Mouse (Mus musculus) heart, embryonic 14.5 days (tissue): Measurements from ENCODE around the gene Amdhd2. TPM values are rescaled to one million over a fixed set of nuclear protein-coding genes. Genes with fewer than 3 reads are reported as not detected.

Experiments used
- ATAC-seq: fragments of 200-750 bp; cut with Nextera tagmentation; 2 replicates; pipeline ENCODE4 v1.8.0; 2017; ENCODE audit warnings: low read depth, moderate TSS enrichment; ENCODE audit not compliant: insufficient number of reproducible peaks, insufficient read depth, low FRiP score
- H3K27ac ChIP-seq, 2 experiments: fragments of 200-500 bp in 1 of 2; fragments of 300-500 bp in 1 of 2; sonication (generic) in 1 of 2; replicated peaks in 1 of 2; 2 replicates each; pipeline ENCODE4 v1.5.1; 2012 to 2014; ENCODE audit warnings: low read depth in 2 of 2, low read length in 2 of 2, control low read depth in 1 of 2, mild to moderate bottlenecking in 1 of 2, mixed read lengths in 1 of 2; ENCODE audit not compliant: control insufficient read depth in 1 of 2, insufficient read depth in 1 of 2
- H3K27me3 ChIP-seq: fragments of 300-500 bp; sonication (generic); 2 replicates; pipeline ENCODE4 v1.6.1; 2014; ENCODE audit warnings: mild to moderate bottlenecking, low read length, control low read depth; ENCODE audit not compliant: control insufficient read depth, insufficient read depth
- H3K36me3 ChIP-seq: fragments of 300-500 bp; sonication (generic); 2 replicates; pipeline ENCODE4 v1.6.1; 2014; ENCODE audit warnings: mild to moderate bottlenecking, control low read depth, low read length, mixed read lengths; ENCODE audit not compliant: control insufficient read depth, insufficient read depth
- H3K4me1 ChIP-seq, 2 experiments: fragments of 200-500 bp in 1 of 2; fragments of 300-500 bp in 1 of 2; sonication (generic) in 1 of 2; 2 replicates each; pipeline ENCODE4 v1.6.1; 2012 to 2014; ENCODE audit warnings: low read length in 2 of 2, control low read depth in 1 of 2, mixed read lengths in 1 of 2; ENCODE audit not compliant: control insufficient read depth in 2 of 2, insufficient read depth in 2 of 2
- H3K4me2 ChIP-seq: fragments of 300-500 bp; sonication (generic); 2 replicates; pipeline ENCODE4 v1.6.1; 2014; ENCODE audit warnings: mild to moderate bottlenecking, low read length
- H3K4me3 ChIP-seq, 2 experiments: fragments of 200-500 bp in 1 of 2; fragments of 300-500 bp in 1 of 2; sonication (generic) in 1 of 2; 2 replicates each; pipeline ENCODE4 v1.5.1; 2012 to 2014; ENCODE audit warnings: low read length in 2 of 2, mild to moderate bottlenecking in 2 of 2, control low read depth in 1 of 2, low read depth in 1 of 2, moderate library complexity in 1 of 2; ENCODE audit not compliant: control insufficient read depth in 1 of 2, insufficient read depth in 1 of 2
- H3K9ac ChIP-seq: fragments of 300-500 bp; sonication (generic); 2 replicates; pipeline ENCODE4 v1.6.1; 2014; ENCODE audit warnings: mild to moderate bottlenecking, low read length
- H3K9me3 ChIP-seq: fragments of 300-500 bp; sonication (generic); 2 replicates; pipeline ENCODE4 v1.6.1; 2016; ENCODE audit warnings: low read length, control low read depth; ENCODE audit not compliant: control insufficient read depth
- WGBS: fragments of 180-500 bp; shearing (Covaris S2); extraction: QIAGEN DNeasy Blood & Tissue Kit; methylation state at CpG from one replicate; pipeline ENCODE4 v1.1.7; 2014; 5-methylcytosine and 5-hydroxymethylcytosine counted together
- polyA plus RNA-seq: library from polyadenylated mRNA; unstranded; fragments of >200 nt; fragmentation: Nextera tagmentation; extraction: Ambion mirVana; gene quantifications from 2 replicates; pipeline ENCODE4 v1.2.1, GENCODE M21; 2014

Gene Amdhd2
- polyA plus RNA-seq, 1 experiment from 2014 or later: 23.6 TPM

DNA sequence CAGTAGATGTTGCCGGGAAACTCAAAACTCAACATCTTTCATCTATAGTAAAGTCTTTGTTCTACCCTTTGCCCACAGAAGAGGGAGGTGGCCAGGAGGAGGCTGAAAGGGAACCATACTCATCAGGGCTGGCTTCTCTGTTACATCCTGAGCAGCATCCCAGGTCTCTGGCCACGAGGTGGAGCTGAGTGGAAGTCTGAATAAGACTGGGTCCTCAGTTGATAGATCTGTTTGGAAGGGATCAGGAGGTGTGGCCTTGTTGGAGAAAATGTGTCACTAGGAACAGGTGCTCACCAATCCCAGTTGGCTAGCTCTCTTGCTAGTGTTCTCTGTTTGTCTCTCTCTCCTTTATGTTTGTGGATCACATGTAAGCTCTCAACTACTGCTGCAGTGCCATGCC is 31.8 kb upstream of the Amdhd2 start:
- Histone ChIP-seq H3K27me3 (no peaks in the 10 kb centered on the region), H3K4me2 (no peak overlapping the region), H3K36me3 (no peaks in the 10 kb centered on the region), H3K4me1 (peaks cover 41 to 55% of the 10 kb centered on the region in 2 experiments), H3K9me3 (no peaks in the 10 kb centered on the region), H3K4me3 (no peak overlapping the region), H3K9ac (no peak overlapping the region), H3K27ac (no peak overlapping the region)
- WGBS: 81% methylated on average over 2 of the region's 2 CpGs
- no peak for ATAC-seq

DNA sequence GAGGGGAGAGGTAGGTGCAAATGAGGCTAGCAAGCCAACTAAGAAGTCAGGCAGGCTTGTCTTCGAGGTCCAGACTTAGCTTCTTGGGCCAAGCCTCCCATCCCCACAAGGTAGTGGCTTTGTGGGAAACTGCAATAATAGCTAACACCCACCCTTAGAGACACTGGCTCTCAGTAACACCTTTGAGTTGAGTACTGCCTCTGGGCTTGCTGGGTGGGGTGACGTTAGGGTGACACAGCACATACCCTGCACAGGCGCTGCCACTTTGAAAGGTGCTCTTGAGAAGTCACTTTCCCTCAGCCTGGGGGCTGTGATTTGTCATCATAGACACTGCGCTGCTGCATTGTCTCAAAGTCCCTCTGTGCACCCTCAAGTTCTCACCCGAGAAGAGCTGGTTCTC is 30.2 kb upstream of the Amdhd2 start:
- Histone ChIP-seq H3K4me2 (no peak overlapping the region), H3K36me3 (no peaks in the 10 kb centered on the region), H3K9ac (no peak overlapping the region), H3K27ac (no peak overlapping the region), H3K4me3 (no peak overlapping the region), H3K4me1 (peaks cover 32 to 41% of the 10 kb centered on the region in 2 experiments), H3K9me3 (no peaks in the 10 kb centered on the region), H3K27me3 (no peaks in the 10 kb centered on the region)
- ATAC-seq: no peak
- 51% methylated on average over 5 of the region's 5 CpGs for WGBS

DNA sequence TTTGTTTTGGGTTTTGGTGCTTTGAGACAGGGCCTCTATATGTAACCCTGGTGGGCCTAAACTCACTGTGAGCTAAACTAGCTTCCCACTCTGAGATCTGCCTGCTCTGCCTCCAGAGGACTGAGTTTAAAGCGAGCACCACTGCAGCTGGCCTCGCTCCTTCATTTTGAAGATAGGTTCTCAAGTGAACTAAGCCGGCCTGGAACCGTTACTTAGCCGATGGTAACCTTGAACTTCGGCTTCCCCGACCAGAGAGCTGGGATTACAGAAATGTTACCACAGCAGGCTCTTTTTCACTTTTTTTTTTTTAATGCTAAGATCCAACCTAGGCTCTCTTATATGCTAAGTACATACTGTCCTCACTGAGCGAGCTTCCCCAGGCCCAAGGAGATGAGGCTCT is 29.7 kb upstream of the Amdhd2 start:
- no peaks in the 10 kb centered on the region for H3K27me3 ChIP-seq
- H3K36me3 ChIP-seq: no peaks in the 10 kb centered on the region
- H3K9me3 ChIP-seq: no peaks in the 10 kb centered on the region
- H3K4me2 ChIP-seq: no peak overlapping the region
- H3K4me3 ChIP-seq: no peak overlapping the region
- no peak overlapping the region for H3K27ac ChIP-seq
- H3K4me1 ChIP-seq: peaks cover 32 to 41% of the 10 kb centered on the region in 2 experiments
- no peak for ATAC-seq
- H3K9ac ChIP-seq: no peak overlapping the region
- 78% methylated on average over 8 of the region's 8 CpGs for WGBS

DNA sequence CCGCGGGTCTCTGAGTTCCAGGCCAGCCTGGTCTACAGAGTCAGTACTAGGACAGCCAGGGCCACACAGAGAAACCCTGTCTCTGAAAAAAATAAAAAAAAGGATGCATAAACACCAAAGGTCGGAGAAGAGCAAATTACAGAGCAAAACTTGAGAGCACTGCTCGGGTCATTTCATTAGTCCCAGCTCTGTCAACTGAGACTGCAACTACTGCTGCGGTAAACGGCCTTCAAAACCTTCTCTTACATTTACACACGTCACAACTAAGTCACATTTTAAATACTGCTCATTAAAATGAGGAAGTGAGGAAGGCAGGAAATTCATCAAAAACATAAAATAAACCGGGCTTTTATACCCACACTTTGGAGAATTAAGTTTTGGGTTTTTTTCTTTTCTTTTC is 29.3 kb upstream of the Amdhd2 start:
- no peaks in the 10 kb centered on the region for H3K36me3 ChIP-seq
- ATAC-seq: no peak
- 86% methylated on average over 8 of the region's 8 CpGs for WGBS
- H3K9me3 ChIP-seq: no peaks in the 10 kb centered on the region
- no peak overlapping the region for H3K4me2 ChIP-seq
- H3K4me3 ChIP-seq: no peak overlapping the region
- no peaks in the 10 kb centered on the region for H3K27me3 ChIP-seq
- H3K9ac ChIP-seq: peak overlapping the region; percentile 41; the same call in 1 of the 2 replicates
- H3K27ac ChIP-seq: no peak overlapping the region
- H3K4me1 ChIP-seq: peaks cover 32 to 41% of the 10 kb centered on the region in 2 experiments

DNA sequence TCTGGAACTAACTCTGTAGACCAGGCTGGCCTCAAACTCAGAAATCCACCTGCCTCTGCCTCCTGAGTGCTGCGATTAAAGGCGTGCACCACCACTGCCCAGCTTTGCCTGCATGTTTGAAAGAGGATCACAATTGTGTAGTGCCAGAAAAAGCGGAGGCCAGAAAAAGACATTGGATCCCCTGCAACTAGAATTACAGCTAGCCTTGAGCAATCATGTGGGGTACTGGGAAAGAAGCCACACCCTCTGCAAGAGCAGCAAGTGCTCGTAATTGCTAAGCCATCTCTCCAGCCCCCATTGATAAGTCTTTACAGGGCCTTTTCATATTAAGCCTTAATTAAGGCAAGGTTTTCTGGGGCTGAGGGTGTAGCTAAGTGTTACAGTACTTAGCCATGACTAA is 27.9 kb upstream of the Amdhd2 start:
- 65% methylated on average over 4 of the region's 4 CpGs for WGBS
- peak overlapping the region in 1 of 2 experiments; percentile 53; a peak in 1 of 4 replicates for H3K27ac ChIP-seq
- H3K36me3 ChIP-seq: no peaks in the 10 kb centered on the region
- no peaks in the 10 kb centered on the region for H3K9me3 ChIP-seq
- H3K9ac ChIP-seq: peak overlapping the region; percentile 41; the same call in 1 of the 2 replicates
- no peak overlapping the region for H3K4me2 ChIP-seq
- H3K4me3 ChIP-seq: no peak overlapping the region
- no peaks in the 10 kb centered on the region for H3K27me3 ChIP-seq
- ATAC-seq: no peak
- peaks cover 21 to 28% of the 10 kb centered on the region in 2 experiments for H3K4me1 ChIP-seq

DNA sequence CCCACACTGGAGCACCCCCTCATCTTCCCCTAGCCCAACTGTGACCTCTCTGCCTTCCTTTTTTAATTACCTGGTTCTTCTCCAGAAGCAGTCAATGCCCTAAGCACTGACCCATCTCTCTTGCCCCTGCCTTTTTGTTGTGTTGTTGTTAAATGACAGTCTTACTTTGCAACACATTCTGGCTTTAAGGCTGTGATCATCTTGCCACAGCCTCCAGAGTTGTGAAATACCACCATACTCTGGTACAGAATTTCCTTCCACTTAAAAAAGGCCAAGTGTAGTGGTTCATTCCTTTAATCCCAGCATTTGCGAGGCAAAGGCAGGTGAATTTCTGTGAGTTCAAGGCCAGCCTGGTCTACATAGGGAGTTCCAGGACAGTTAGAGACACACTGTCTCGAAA is 27.4 kb upstream of the Amdhd2 start:
- ATAC-seq: no peak
- H3K27me3 ChIP-seq: no peaks in the 10 kb centered on the region
- no peak overlapping the region for H3K9ac ChIP-seq
- H3K4me1 ChIP-seq: peaks cover 18 to 24% of the 10 kb centered on the region in 2 experiments
- no peak overlapping the region for H3K27ac ChIP-seq
- H3K4me2 ChIP-seq: no peak overlapping the region
- H3K4me3 ChIP-seq: no peak overlapping the region
- peaks cover 5% of the 10 kb centered on the region; the same call in 1 of the 2 replicates for H3K36me3 ChIP-seq
- no peaks in the 10 kb centered on the region for H3K9me3 ChIP-seq
- 91% methylated on average over 2 of the region's 2 CpGs for WGBS

DNA sequence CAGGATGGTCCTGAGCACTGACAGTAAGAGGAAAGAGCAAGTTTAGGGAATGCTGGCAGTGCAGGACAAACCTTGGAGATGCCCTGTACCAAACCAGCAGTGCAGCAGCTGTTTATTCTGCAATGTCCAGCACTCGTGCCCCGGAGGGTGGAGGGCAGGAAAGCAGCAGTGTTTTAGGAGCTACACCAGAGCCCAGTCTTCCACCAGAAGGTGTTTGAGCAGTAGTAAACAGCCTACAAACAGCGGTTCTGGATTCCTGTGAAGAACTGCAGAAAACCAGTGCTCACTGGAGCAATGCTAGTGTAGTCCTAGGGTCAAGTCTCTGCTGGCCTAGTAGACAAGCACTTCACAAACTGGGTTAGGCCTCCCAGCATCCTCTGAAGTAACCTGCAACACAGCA is 10.7 kb upstream of the Amdhd2 start:
- Histone ChIP-seq H3K27ac (no peak overlapping the region), H3K36me3 (no peaks in the 10 kb centered on the region), H3K27me3 (no peaks in the 10 kb centered on the region), H3K9ac (no peak overlapping the region), H3K4me1 (peaks cover 3 to 6% of the 10 kb centered on the region in 2 experiments), H3K4me3 (no peak overlapping the region), H3K9me3 (no peaks in the 10 kb centered on the region), H3K4me2 (no peak overlapping the region)
- ATAC-seq: no peak
- WGBS: 67% methylated on average over 3 of the region's 3 CpGs

DNA sequence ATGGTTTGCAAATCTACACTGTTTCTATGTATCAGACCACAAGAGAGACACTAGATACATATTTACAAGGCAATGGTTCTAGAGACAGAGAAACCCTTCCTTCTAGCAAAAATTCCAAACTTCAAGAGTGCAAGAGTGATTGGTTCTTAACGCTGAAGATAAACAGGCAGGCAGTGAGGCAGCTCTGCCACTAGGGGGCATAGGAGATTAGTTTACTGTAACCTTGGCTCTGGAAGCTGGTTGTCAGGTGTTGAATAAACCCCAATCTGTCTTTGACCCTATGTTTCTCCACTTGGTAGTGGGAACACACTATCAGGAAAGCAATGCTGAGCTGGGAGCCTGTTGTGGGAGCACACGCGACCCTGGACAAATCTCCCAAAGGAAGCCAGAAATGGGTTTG is 9.9 kb upstream of the Amdhd2 start:
- no peak for ATAC-seq
- Histone ChIP-seq H3K4me1 (peaks cover 3 to 6% of the 10 kb centered on the region in 2 experiments), H3K9ac (no peak overlapping the region), H3K9me3 (no peaks in the 10 kb centered on the region), H3K4me2 (no peak overlapping the region), H3K36me3 (no peaks in the 10 kb centered on the region), H3K27ac (no peak overlapping the region), H3K27me3 (no peaks in the 10 kb centered on the region), H3K4me3 (no peak overlapping the region)
- 7% methylated on average over 3 of the region's 3 CpGs for WGBS
